Mouse (Mus musculus): ENCODE measurements at regions not wholly inside any gene's neighbourhood (a gene's known extent, or its start where the extent isn't known, plus 50 kb on each side); places are given as distances from the start of the nearest gene placed in this dataset.

- peak; percentile 50 to 58 for DNase-seq
Measured at GRCm38 (mm10) chr8:33997676-33998075, 113.9 kb downstream of the Gm10131 start.

GRCm38 (mm10) chr8:33992946-33993345 is 118.6 kb downstream of the Gm10131 start:
- no peak for DNase-seq

DNA sequence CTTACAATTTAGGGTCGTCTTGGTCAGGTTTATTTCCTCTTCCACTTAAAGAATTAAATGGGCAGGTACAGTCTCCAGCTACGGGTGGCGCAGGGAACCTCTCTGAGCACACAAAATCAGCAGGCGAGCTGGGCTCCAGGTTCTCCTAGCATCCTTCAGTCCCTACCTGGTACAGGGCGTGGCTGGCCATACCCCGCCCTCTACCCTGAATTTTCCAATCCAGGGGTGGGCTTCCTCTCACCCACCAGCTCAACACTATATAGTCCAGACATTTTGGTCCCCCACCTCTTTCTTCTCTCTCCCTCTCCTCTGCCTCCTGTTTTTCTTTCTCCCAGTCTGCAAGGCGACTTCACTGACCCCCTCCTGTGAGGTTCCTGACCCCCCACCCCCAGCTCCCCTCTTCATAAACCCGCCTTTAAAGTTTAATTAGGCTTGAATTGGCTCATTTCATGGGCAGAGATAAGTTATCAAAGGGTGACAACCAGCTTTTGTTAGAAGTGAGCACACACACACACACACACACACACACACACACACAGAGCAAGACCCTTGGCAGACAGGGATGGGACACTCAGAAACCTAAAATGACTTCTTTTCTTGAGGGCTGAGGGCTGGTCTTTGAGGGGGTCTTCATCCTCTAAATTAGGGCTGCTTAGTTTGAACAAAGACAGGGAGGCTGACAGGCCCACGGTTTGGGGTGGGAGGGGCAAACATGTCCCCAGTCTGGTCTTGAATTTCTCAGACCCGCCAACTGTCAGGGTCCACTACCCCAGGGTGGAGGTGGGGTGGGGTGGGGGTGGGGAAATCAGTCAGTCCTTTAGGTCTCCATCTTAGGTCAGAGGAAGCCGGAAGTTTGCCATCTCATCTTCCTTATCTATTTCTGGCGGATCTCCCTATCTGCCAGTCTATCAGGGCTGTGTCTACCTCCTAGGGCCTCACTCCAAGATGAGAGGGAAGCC is 119.3 kb downstream of the Gm10131 start:
- DNase-seq = no peak

- peak in 1 of 2 experiments; percentile 9 for DNase-seq
Measured at GRCm38 (mm10) chr8:33991165-33991916, 120.2 kb downstream of the Gm10131 start.

DNA sequence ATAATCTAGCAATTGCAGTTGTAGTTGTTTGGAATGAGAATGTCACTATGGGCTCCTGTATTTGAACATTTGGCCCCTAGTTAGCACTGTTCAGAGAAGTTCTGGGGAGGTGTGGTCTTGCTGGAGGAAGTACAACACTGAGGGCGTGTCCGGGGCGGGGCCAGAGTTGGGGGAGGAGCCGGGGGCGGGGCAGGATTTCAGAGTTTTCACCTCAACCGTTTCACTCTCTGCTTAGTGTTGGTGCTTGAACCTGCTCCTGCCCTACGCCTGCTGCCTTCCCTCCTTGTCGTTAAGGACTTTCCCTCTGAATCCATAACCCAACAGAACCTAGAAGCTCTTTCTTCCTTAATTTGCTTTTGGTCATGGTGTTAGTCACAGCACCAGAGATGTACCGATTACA is 121.5 kb downstream of the Gm10131 start:
- DNase-seq = no peak

GRCm38 (mm10) chr8:33987755-33988104 is 123.8 kb downstream of the Gm10131 start:
- DNase-seq = no peak

DNA sequence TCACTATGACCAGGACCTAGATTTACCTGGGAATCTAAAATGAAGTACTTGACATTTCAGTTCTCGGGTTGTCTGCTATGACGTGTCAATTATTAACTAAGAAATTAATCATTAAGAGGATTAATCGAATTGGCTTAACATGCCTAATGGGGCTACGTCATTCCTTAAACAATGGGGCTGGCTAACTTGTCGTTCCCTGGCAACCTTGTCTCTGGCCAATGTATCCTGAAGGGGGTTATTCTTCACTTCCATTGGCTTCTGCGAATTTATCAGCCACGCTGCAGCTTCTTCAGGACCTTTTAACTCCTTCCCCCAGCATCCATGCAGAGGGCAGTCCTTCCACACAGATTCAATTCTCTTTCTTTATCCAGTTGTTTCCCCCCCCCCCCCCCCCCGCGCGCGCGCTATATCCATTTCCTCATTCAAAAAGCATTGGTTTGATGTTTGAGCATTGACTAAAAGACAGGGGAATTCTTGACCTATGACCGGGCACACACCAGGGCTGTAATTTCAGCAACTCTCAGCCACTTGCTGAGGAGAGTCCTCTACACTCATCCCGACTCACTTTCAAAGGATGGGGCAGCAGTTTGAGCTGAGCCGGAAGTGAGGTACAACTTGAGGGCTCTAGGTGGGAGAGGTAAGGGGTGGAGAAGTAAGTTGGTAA is 124.3 kb downstream of the Gm10131 start:
- DNase-seq = no peak

DNA sequence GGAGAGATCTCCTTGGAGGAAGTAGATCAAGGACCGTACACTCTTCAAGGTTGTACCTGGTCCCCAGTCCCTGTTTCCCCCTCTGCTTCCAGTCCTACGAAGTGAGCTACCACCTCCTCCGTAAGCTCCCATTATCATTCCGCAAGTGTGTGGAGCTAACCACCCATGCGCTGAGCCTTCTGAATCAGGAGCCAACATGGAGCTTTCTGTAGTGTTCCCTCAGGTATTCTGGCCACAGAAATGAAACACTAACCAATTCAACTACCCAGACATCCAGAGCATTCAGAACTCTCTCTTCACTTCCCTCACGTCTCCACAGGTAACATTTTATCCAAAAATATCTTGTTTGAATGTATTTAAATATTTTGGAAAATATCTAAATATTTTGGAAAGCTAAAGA is 124.9 kb downstream of the Gm10131 start:
- no peak for DNase-seq

- no peak for DNase-seq
Measured at GRCm38 (mm10) chr8:33985430-33985977, 126.0 kb downstream of the Gm10131 start.

GRCm38 (mm10) chr8:33981629-33982028 is 129.9 kb downstream of the Gm10131 start:
- DNase-seq = peak; percentile 31 to 34

DNA sequence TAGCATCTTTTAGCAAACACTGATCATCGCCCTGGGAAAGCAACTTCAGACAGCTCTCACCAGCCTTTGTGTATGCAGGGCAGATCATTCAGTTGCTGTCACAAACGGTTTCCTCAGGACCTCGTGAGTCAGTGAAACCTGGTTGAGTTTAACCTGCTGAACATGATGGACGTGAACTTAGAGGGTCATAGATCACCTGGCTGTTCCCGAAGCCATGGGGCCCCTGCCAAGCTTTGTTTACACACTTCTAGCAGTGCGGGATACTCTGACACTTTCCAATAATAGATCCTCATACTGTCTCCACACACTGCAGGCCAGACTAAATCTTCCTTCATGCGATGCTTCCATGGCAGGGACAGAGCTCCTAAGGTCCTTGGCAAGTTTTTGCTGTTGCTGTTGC is 130.5 kb downstream of the Gm10131 start:
- no peak for DNase-seq

Data from cerebellum, postnatal 10 days (tissue).